Mouse (Mus musculus) frontal cortex, postnatal 36 days (tissue): ENCODE results near the gene Ube3c.
"Not testable (repeated sequence)": the region's sequence is repeated elsewhere in the genome, so short reads cannot be mapped to it uniquely, and the experiment has no call there.

Experiments
- DNase-seq, 2 experiments: peaks; one replicate each; pipeline ENCODE4 v3.0.0; 2022; ENCODE audit warnings: low spot score in 2 of 2

The Ube3c gene

GRCm38 (mm10) chr5:29568848-29569377 is at the start of gene Ube3c:
Ube3c (plus strand) TSS chr5:29569242.
- peak; percentile 99 for DNase-seq

- no peak for DNase-seq
Measured at GRCm38 (mm10) chr5:29560111-29560510, 8.9 kb upstream of the Ube3c start.

- no peak for DNase-seq
Measured at GRCm38 (mm10) chr5:29560667-29561066, 8.4 kb upstream of the Ube3c start.

GRCm38 (mm10) chr5:29569378-29570280 is 587 bp downstream of the Ube3c start:
- no peak for DNase-seq

GRCm38 (mm10) chr5:29574286-29574685 is 5.2 kb downstream of the Ube3c start:
- DNase-seq = not testable (repeated sequence)

- no peak for DNase-seq
Measured at GRCm38 (mm10) chr5:29575085-29575484, 6.0 kb downstream of the Ube3c start.

- no peak for DNase-seq
Measured at GRCm38 (mm10) chr5:29577795-29578631, 9.0 kb downstream of the Ube3c start.

- DNase-seq = no peak
Measured at GRCm38 (mm10) chr5:29583880-29584595, 15.0 kb downstream of the Ube3c start.

- DNase-seq = not testable (repeated sequence)
Measured at GRCm38 (mm10) chr5:29592161-29592560, 23.1 kb downstream of the Ube3c start.

GRCm38 (mm10) chr5:29606546-29606945 is 37.5 kb downstream of the Ube3c start:
- no peak for DNase-seq

GRCm38 (mm10) chr5:29625610-29626009 is 56.6 kb downstream of the Ube3c start:
- no peak for DNase-seq

- DNase-seq = no peak
Measured at GRCm38 (mm10) chr5:29629941-29630340, 60.9 kb downstream of the Ube3c start.

GRCm38 (mm10) chr5:29631711-29632110 is 62.7 kb downstream of the Ube3c start:
- DNase-seq = no peak

GRCm38 (mm10) chr5:29636298-29636697 is 67.3 kb downstream of the Ube3c start:
- DNase-seq = no peak

- DNase-seq = no peak
Measured at GRCm38 (mm10) chr5:29636884-29637283, 67.8 kb downstream of the Ube3c start.

- DNase-seq = no peak
Measured at GRCm38 (mm10) chr5:29641124-29641884, 72.3 kb downstream of the Ube3c start.

GRCm38 (mm10) chr5:29651696-29652095 is 82.7 kb downstream of the Ube3c start:
- DNase-seq = no peak

- DNase-seq = no peak
Measured at GRCm38 (mm10) chr5:29657590-29658339, 88.7 kb downstream of the Ube3c start.

GRCm38 (mm10) chr5:29661246-29661645 is 92.2 kb downstream of the Ube3c start:
- DNase-seq = not testable (repeated sequence)

- DNase-seq = no peak
Measured at GRCm38 (mm10) chr5:29665391-29665790, 96.3 kb downstream of the Ube3c start.
